Mouse (Mus musculus) retina, postnatal 1 day (tissue): ENCODE results near the gene Pakap.

Experiments
- DNase-seq: peaks from one replicate; pipeline ENCODE4 v3.0.0-alpha.2; 2012

The Pakap gene

GRCm38 (mm10) chr4:57924556-57925071 is 356.6 kb downstream of the Pakap start:
- DNase-seq = no peak

GRCm38 (mm10) chr4:57927464-57928205 is 359.7 kb downstream of the Pakap start:
- peak; percentile 57 for DNase-seq

GRCm38 (mm10) chr4:57930559-57931170 is 362.7 kb downstream of the Pakap start:
- no peak for DNase-seq

GRCm38 (mm10) chr4:57934181-57934580 is 366.2 kb downstream of the Pakap start:
- DNase-seq = no peak

GRCm38 (mm10) chr4:57937292-57937691 is 369.3 kb downstream of the Pakap start:
- no peak for DNase-seq

GRCm38 (mm10) chr4:57940631-57941030 is 372.7 kb downstream of the Pakap start:
- no peak for DNase-seq

GRCm38 (mm10) chr4:57942892-57943291 is 374.9 kb downstream of the Pakap start:
- no peak for DNase-seq
